ENCODE assay signal across 16 mouse cellular contexts in genomic region chr2:164930706-164931581, GRCm38 (mm10). TPM values are rescaled to one million over a fixed set of nuclear protein-coding genes. Genes with fewer than 3 reads are reported as not detected.
DNase-seq lines count a peak whose midpoint lies in the region; ATAC-seq lines count a peak whose summit lies in the region.
"Had no signal": no experiment of that assay in that cellular context is flagged by ENCODE, and none has a peak within 500 bp of the region (broad histone marks: within the 10 kb centered on the region; RNA-seq: fewer than 3 reads in every experiment).

No protein-coding gene starts in this region.

- no peak overlapping the region for H3K27ac ChIP-seq in kidney, embryonic 14.5 days (ENCODE audit: low read depth, low read length)
- H3K27ac ChIP-seq in neural tube, embryonic 13.5 days (replicated peaks) = peak overlapping the region; percentile 19; the same call in 1 of the 2 replicates
- H3K27ac ChIP-seq in stomach, embryonic 16.5 days (ENCODE audit: low read length) = peak overlapping the region; percentile 52
- H3K27ac ChIP-seq: forebrain, embryonic 15.5 days had no signal

- H3K4me2 ChIP-seq in kidney, embryonic 14.5 days (replicated peaks; ENCODE audit: low read depth, low read length) = no peak overlapping the region
- no peak overlapping the region for H3K4me2 ChIP-seq in neural tube, embryonic 13.5 days
- H3K4me2 ChIP-seq in stomach, embryonic 16.5 days (ENCODE audit: low read depth, low read length) = no peak overlapping the region
- H3K4me2 ChIP-seq: forebrain, embryonic 15.5 days had no signal

- no peaks in the 10 kb centered on the region for H3K4me1 ChIP-seq in kidney, embryonic 14.5 days (ENCODE audit: control insufficient read depth, insufficient read depth, low read length)
- H3K4me1 ChIP-seq in neural tube, embryonic 13.5 days (replicated peaks) = peaks cover 7% of the 10 kb centered on the region
- peaks cover 4% of the 10 kb centered on the region; the same call in 1 of the 2 replicates for H3K4me1 ChIP-seq in stomach, embryonic 16.5 days (ENCODE audit: control insufficient read depth, insufficient read depth, low read length)
- H3K4me1 ChIP-seq: forebrain, embryonic 15.5 days had no signal

- H3K9me3 ChIP-seq in kidney, embryonic 14.5 days (ENCODE audit: control insufficient read depth, low read length) = no peaks in the 10 kb centered on the region
- no peaks in the 10 kb centered on the region for H3K9me3 ChIP-seq in neural tube, embryonic 13.5 days
- no peaks in the 10 kb centered on the region for H3K9me3 ChIP-seq in stomach, embryonic 16.5 days (replicated peaks; ENCODE audit: control insufficient read depth, low read length)
- H3K9me3 ChIP-seq: forebrain, embryonic 15.5 days had no signal

- H3K9ac ChIP-seq in kidney, embryonic 14.5 days (ENCODE audit: low read depth, low read length) = no peak overlapping the region
- no peak overlapping the region for H3K9ac ChIP-seq in neural tube, embryonic 13.5 days
- H3K9ac ChIP-seq in stomach, embryonic 16.5 days (ENCODE audit: low read length) = no peak overlapping the region
- H3K9ac ChIP-seq: forebrain, embryonic 15.5 days had no signal

- ATAC-seq in kidney, embryonic 14.5 days (ENCODE audit: low FRiP score, low TSS enrichment) = 0 out of 2 replicates have a peak, but pooled peaks have one; percentile 15
- ATAC-seq in neural tube, embryonic 13.5 days (ENCODE audit: low read depth) = no peak
- peak; percentile 72 for ATAC-seq in stomach, embryonic 16.5 days (ENCODE audit: insufficient read depth, low FRiP score)
- ATAC-seq: forebrain, embryonic 15.5 days; hindbrain, embryonic 16.5 days had no signal

- WGBS in kidney, embryonic 14.5 days = 35% methylated on average over 11 of the region's 11 CpGs
- 53% methylated on average over 11 of the region's 11 CpGs for WGBS in neural tube, embryonic 13.5 days
- 31% methylated on average over 11 of the region's 11 CpGs for WGBS in stomach, embryonic 16.5 days

- no peaks in the 10 kb centered on the region for H3K36me3 ChIP-seq in kidney, embryonic 14.5 days (ENCODE audit: control insufficient read depth, insufficient read depth, low read length)
- H3K36me3 ChIP-seq in neural tube, embryonic 13.5 days = no peaks in the 10 kb centered on the region
- no peaks in the 10 kb centered on the region for H3K36me3 ChIP-seq in stomach, embryonic 16.5 days (ENCODE audit: control insufficient read depth, insufficient read depth, low read length)
- H3K36me3 ChIP-seq: forebrain, embryonic 15.5 days had no signal

- H3K4me3 ChIP-seq in kidney, embryonic 14.5 days (ENCODE audit: low read length) = no peak overlapping the region
- no peak overlapping the region for H3K4me3 ChIP-seq in neural tube, embryonic 13.5 days
- no peak overlapping the region for H3K4me3 ChIP-seq in stomach, embryonic 16.5 days (replicated peaks; ENCODE audit: low read length)
- H3K4me3 ChIP-seq: erythroblast, embryonic 14.5 days; forebrain, embryonic 15.5 days had no signal

- H3K27me3 ChIP-seq in kidney, embryonic 14.5 days (ENCODE audit: control insufficient read depth, insufficient read depth, low read length) = 0 out of 2 replicates have a peak, but pooled peaks cover 4% of the 10 kb centered on the region
- H3K27me3 ChIP-seq in neural tube, embryonic 13.5 days = peaks cover 14% of the 10 kb centered on the region
- peaks cover 5% of the 10 kb centered on the region; the same call in 1 of the 2 replicates for H3K27me3 ChIP-seq in stomach, embryonic 16.5 days (ENCODE audit: control insufficient read depth, insufficient read depth, low read length)

- peak; percentile 62 for DNase-seq in adrenal gland, adult 8-10 months
- DNase-seq in adrenal gland, adult 18-20 months (ENCODE audit: low spot score in 2 of 2) = no peak
- DNase-seq in kidney, adult 9 months = no peak
- DNase-seq in neural tube, embryonic 10.5 days (ENCODE audit: extremely low spot score, low spot score) = no peak
- no peak for DNase-seq in ovary, postnatal 14 days (ENCODE audit: low spot score)
- DNase-seq: B cell, adult 2 months; cerebellum, adult 11 months; kidney, postnatal 14 days; lung, adult 2 months; spleen, adult 18-20 months had no signal

RNA-seq across cellular contexts. Expression of gene Mmp9, which starts 9.6 kb away (rescaled TPM):
- total RNA-seq in adrenal gland, adult 8-10 months (2022) = 1 to 10 TPM in 1 of 4 experiments, under 1 TPM in 3; 0.49 to 1.4 (median 0.84) TPM
- total RNA-seq in adrenal gland, adult 18-20 months (2021) = 1 to 10 TPM in 1 of 2 experiments, under 1 TPM in 1; 0.89 to 2.7 TPM
- 0.76 and 1.4 TPM in 2 replicates for polyA plus RNA-seq in kidney, embryonic 14.5 days (2014; fragmentation: Nextera tagmentation; extraction: Ambion mirVana)
- polyA plus RNA-seq in neural tube, embryonic 13.5 days (2015; fragmentation: Nextera tagmentation; extraction: Ambion mirVana) = 16.9 and 17.1 TPM in 2 replicates
- polyA plus RNA-seq in stomach, embryonic 16.5 days (2015; fragmentation: Nextera tagmentation; extraction: Ambion mirVana) = 5.4 and 5.5 TPM in 2 replicates
- polyA plus RNA-seq: erythroblast, embryonic 14.5 days had no signal

RNA-seq across cellular contexts. Expression of gene Zfp335, which starts 19.4 kb away (rescaled TPM):
- 10 to 100 TPM; 17.3 to 26.7 (median 20.3) TPM for total RNA-seq in adrenal gland, adult 8-10 months (2022)
- 10 to 100 TPM; 20.9 to 22.4 TPM for total RNA-seq in adrenal gland, adult 18-20 months (2021)
- 10.7 and 13.8 TPM in 2 replicates for polyA plus RNA-seq in kidney, embryonic 14.5 days (2014; fragmentation: Nextera tagmentation; extraction: Ambion mirVana)
- polyA plus RNA-seq in neural tube, embryonic 13.5 days (2015; fragmentation: Nextera tagmentation; extraction: Ambion mirVana) = 13.3 and 14.2 TPM in 2 replicates
- polyA plus RNA-seq in stomach, embryonic 16.5 days (2015; fragmentation: Nextera tagmentation; extraction: Ambion mirVana) = 11.3 and 12.4 TPM in 2 replicates

RNA-seq across cellular contexts. Expression of gene Slc12a5, which starts 29.7 kb away (rescaled TPM):
- 10 to 100 TPM in 3 of 4 experiments, 1 to 10 TPM in 1; 6.7 to 18.3 (median 14.0) TPM for total RNA-seq in adrenal gland, adult 8-10 months (2022)
- 1 to 10 TPM; 5.2 to 9.0 TPM for total RNA-seq in adrenal gland, adult 18-20 months (2021)
- polyA plus RNA-seq in kidney, embryonic 14.5 days (2014; fragmentation: Nextera tagmentation; extraction: Ambion mirVana) = 1.5 and 1.6 TPM in 2 replicates
- polyA plus RNA-seq in neural tube, embryonic 13.5 days (2015; fragmentation: Nextera tagmentation; extraction: Ambion mirVana) = 20.8 and 21.3 TPM in 2 replicates
- polyA plus RNA-seq in stomach, embryonic 16.5 days (2015; fragmentation: Nextera tagmentation; extraction: Ambion mirVana) = 0.26 and 0.46 TPM in 2 replicates
- polyA plus RNA-seq: erythroblast, embryonic 14.5 days had no signal

RNA-seq across cellular contexts. Expression of gene Pcif1, which starts 51.8 kb away (rescaled TPM):
- 10 to 100 TPM; 49.4 to 74.0 (median 65.6) TPM for total RNA-seq in adrenal gland, adult 8-10 months (2022)
- 10 to 100 TPM; 35.1 to 48.6 TPM for total RNA-seq in adrenal gland, adult 18-20 months (2021)
- polyA plus RNA-seq in kidney, embryonic 14.5 days (2014; fragmentation: Nextera tagmentation; extraction: Ambion mirVana) = 68.9 and 72.9 TPM in 2 replicates
- 80.8 and 93.1 TPM in 2 replicates for polyA plus RNA-seq in neural tube, embryonic 13.5 days (2015; fragmentation: Nextera tagmentation; extraction: Ambion mirVana)
- 58.6 and 69.6 TPM in 2 replicates for polyA plus RNA-seq in stomach, embryonic 16.5 days (2015; fragmentation: Nextera tagmentation; extraction: Ambion mirVana)
